Mouse (Mus musculus) E14TG2a.4 (cell line): ENCODE data around the gene Rpgrip1.
"Not testable (repeated sequence)": the region's sequence is repeated elsewhere in the genome, so short reads cannot be mapped to it uniquely, and the experiment has no call there.

Experiments used
- H3K27me3 ChIP-seq: 2 replicates; pipeline ENCODE4 v1.6.1; 2014; ENCODE audit warnings: low read length, control low read depth; ENCODE audit not compliant: insufficient read depth
- H3K36me3 ChIP-seq: 2 replicates; pipeline ENCODE4 v1.6.1; 2014; ENCODE audit warnings: low read length, control low read depth; ENCODE audit not compliant: insufficient read depth
- H3K4me1 ChIP-seq: replicated peaks from 2 replicates; pipeline ENCODE4 v1.6.1; 2014; ENCODE audit warnings: low read depth, low read length, control low read depth
- H3K4me3 ChIP-seq: replicated peaks from 2 replicates; pipeline ENCODE4 v1.5.1; 2014; ENCODE audit warnings: mild to moderate bottlenecking, low read length
- H3K9me3 ChIP-seq: 2 replicates; pipeline ENCODE4 v1.6.1; 2014; ENCODE audit warnings: low read length, control low read depth
- CTCF ChIP-seq: conservative IDR thresholded peaks from 2 replicates; pipeline ENCODE4 v1.5.1; 2014; ENCODE audit warnings: low read length
- NANOG ChIP-seq: IDR thresholded peaks from 2 replicates; pipeline ENCODE4 v1.6.1; 2014; ENCODE audit warnings: borderline replicate concordance, low read length, mixed read lengths
- POU5F1 ChIP-seq: IDR thresholded peaks from 2 replicates; pipeline ENCODE4 v1.6.1; 2014; ENCODE audit warnings: low read length, borderline replicate concordance

Rpgrip1 gene

GRCm38 (mm10) chr14:52110346-52110745 lies at the start of gene Rpgrip1:
TSS of gene Rpgrip1 (plus strand) at chr14:52110704.
- Histone ChIP-seq H3K36me3 (no peaks in the 10 kb centered on the region), H3K27me3 (no peaks in the 10 kb centered on the region), H3K4me1 (peaks cover 48% of the 10 kb centered on the region), H3K9me3 (no peaks in the 10 kb centered on the region), H3K4me3 (no peak within 1 kb of the TSS)
- TF ChIP-seq POU5F1, result no peak
- TF ChIP-seq CTCF, result no peak
- no peak for TF ChIP-seq NANOG

GRCm38 (mm10) chr14:52060800-52061199 lies 49.7 kb upstream of the Rpgrip1 start:
- H3K9me3 ChIP-seq, result peaks cover 13% of the 10 kb centered on the region
- peaks cover 6% of the 10 kb centered on the region; the same call in 1 of the 2 replicates for H3K36me3 ChIP-seq
- H3K4me1 ChIP-seq, result peaks cover 64% of the 10 kb centered on the region
- H3K4me3 ChIP-seq, result no peak overlapping the region
- no peak for TF ChIP-seq POU5F1
- TF ChIP-seq CTCF, result no peak
- TF ChIP-seq NANOG, result no peak
- no peaks in the 10 kb centered on the region for H3K27me3 ChIP-seq

- peaks cover 3% of the 10 kb centered on the region; the same call in 1 of the 2 replicates for H3K9me3 ChIP-seq
- TF ChIP-seq POU5F1, result no peak
- no peak for TF ChIP-seq CTCF
- TF ChIP-seq NANOG, result no peak
- H3K4me1 ChIP-seq, result peaks cover 68% of the 10 kb centered on the region
- no peaks in the 10 kb centered on the region for H3K27me3 ChIP-seq
- H3K36me3 ChIP-seq, result no peaks in the 10 kb centered on the region; the same call in 1 of the 2 replicates
- 0 out of 2 replicates have a peak overlapping the region, but pooled peaks have one; percentile 5 for H3K4me3 ChIP-seq
Observed at GRCm38 (mm10) chr14:52061798-52062197, 48.7 kb upstream of the Rpgrip1 start.

GRCm38 (mm10) chr14:52066135-52066534 lies 44.4 kb upstream of the Rpgrip1 start:
- Histone ChIP-seq H3K9me3 (no peaks in the 10 kb centered on the region), H3K27me3 (no peaks in the 10 kb centered on the region), H3K36me3 (peaks cover 8% of the 10 kb centered on the region), H3K4me3 (no peak overlapping the region; the same call in 1 of the 2 replicates), H3K4me1 (peaks cover 84% of the 10 kb centered on the region)
- TF ChIP-seq CTCF, result no peak
- peak; percentile 78 for TF ChIP-seq NANOG

GRCm38 (mm10) chr14:52071599-52072137 lies 38.8 kb upstream of the Rpgrip1 start:
- TF ChIP-seq POU5F1 (no peak), NANOG (no peak), CTCF (no peak)
- H3K36me3 ChIP-seq, result peaks cover 61% of the 10 kb centered on the region
- no peak overlapping the region for H3K4me3 ChIP-seq
- no peaks in the 10 kb centered on the region for H3K9me3 ChIP-seq
- H3K27me3 ChIP-seq, result no peaks in the 10 kb centered on the region
- peaks cover 66% of the 10 kb centered on the region for H3K4me1 ChIP-seq

GRCm38 (mm10) chr14:52083083-52083482 lies 27.4 kb upstream of the Rpgrip1 start:
- Histone ChIP-seq H3K4me1 (peaks cover 71% of the 10 kb centered on the region), H3K27me3 (no peaks in the 10 kb centered on the region), H3K9me3 (no peaks in the 10 kb centered on the region), H3K4me3 (no peak overlapping the region), H3K36me3 (peaks cover 91% of the 10 kb centered on the region)
- no peak for TF ChIP-seq CTCF

GRCm38 (mm10) chr14:52094533-52094932 lies 16.0 kb upstream of the Rpgrip1 start:
- TF ChIP-seq CTCF, result no peak
- TF ChIP-seq NANOG, result no peak
- no peak for TF ChIP-seq POU5F1
- peaks cover 60% of the 10 kb centered on the region for H3K4me1 ChIP-seq
- H3K36me3 ChIP-seq, result peaks cover 84% of the 10 kb centered on the region
- no peaks in the 10 kb centered on the region for H3K27me3 ChIP-seq
- no peak overlapping the region for H3K4me3 ChIP-seq
- no peaks in the 10 kb centered on the region for H3K9me3 ChIP-seq

- H3K9me3 ChIP-seq, H3K4me3 ChIP-seq, H3K27me3 ChIP-seq: not testable (repeated sequence)
- Histone ChIP-seq H3K4me1 (peaks cover 70% of the 10 kb centered on the region), H3K36me3 (peaks cover 83% of the 10 kb centered on the region)
Observed at GRCm38 (mm10) chr14:52097191-52097590, 13.3 kb upstream of the Rpgrip1 start.

GRCm38 (mm10) chr14:52098387-52098786 lies 12.1 kb upstream of the Rpgrip1 start:
- H3K4me1 ChIP-seq, result peaks cover 65% of the 10 kb centered on the region
- not testable (repeated sequence) for H3K9me3 ChIP-seq, H3K27me3 ChIP-seq
- 0 out of 2 replicates have a peak overlapping the region, but pooled peaks have one; percentile 21 for H3K4me3 ChIP-seq
- peaks cover 77% of the 10 kb centered on the region for H3K36me3 ChIP-seq
